Mouse (Mus musculus) G1E (cell line): ENCODE results near the gene Mia3.
A peak's percentile ranks its signal among the peaks of the same experiment; 100 is the strongest.

Experiments used
- CTCF ChIP-seq: IDR thresholded peaks from 2 replicates; pipeline ENCODE4 v1.5.1; 2012; ENCODE audit warnings: low read depth, low read length, inconsistent platforms, mixed read lengths
- POLR2AphosphoS5 ChIP-seq: IDR thresholded peaks from 2 replicates; pipeline ENCODE4 v1.6.1; 2012; ENCODE audit warnings: low read depth, low read length, inconsistent platforms; ENCODE audit not compliant: insufficient replicate concordance

GRCm38 (mm10) chr1:183349840-183350239 is 19.5 kb downstream of the Mia3 start:
- TF ChIP-seq CTCF = peak; percentile 37; the same call in 1 of the 2 replicates
- TF ChIP-seq POLR2AphosphoS5 = no peak
